Mouse (Mus musculus) C2C12 (cell line): Measurements from ENCODE around the gene P4htm.

Experiments used
- CTCF ChIP-seq: IDR thresholded peaks from one replicate; pipeline ENCODE4 v1.5.1; 2011; ENCODE audit not compliant: control insufficient read depth, insufficient read depth, insufficient read length
- MYOG ChIP-seq: IDR thresholded peaks from one replicate; pipeline ENCODE4 v1.6.1; 2011; ENCODE audit not compliant: control insufficient read depth, insufficient read length; ENCODE audit errors: extremely low read depth

GRCm38 (mm10) chr9:108559169-108559568, 38.3 kb downstream of the P4htm start:
- no peak for TF ChIP-seq CTCF
- TF ChIP-seq MYOG, result no peak
